Mouse (Mus musculus): ENCODE measurements around the gene Hmcn2. TPM values are rescaled to one million over a fixed set of nuclear protein-coding genes. Genes with fewer than 3 reads are reported as not detected.

Hmcn2 gene
- total and polyA plus RNA-seq, 2 experiments from 2014 or later = 0.54 to 0.68 TPM

DNA sequence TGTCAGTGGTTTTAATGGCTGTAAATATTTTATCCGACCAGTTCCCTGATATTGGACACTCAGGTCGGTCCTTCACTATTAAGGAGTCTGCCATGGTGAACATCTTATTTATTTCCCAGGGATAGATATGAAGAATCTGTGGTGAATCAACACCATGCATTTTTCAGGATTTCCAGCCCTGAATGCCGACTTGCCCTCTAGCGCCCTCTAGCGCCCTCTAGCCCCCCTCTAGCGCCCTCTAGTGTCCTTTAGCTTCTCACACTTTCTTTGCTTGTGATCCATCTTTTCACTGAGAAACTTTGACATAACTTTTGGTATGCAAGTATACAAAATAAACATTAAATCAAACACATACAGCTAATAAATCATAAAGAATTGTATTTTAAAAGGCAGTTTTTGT lies 22.8 kb upstream of the Hmcn2 start:
- H3K27ac ChIP-seq = no peak overlapping the region
- peaks cover 41% of the 10 kb centered on the region for H3K36me3 ChIP-seq (ENCODE audit: insufficient read depth, low read length)
- no peak overlapping the region for H3K9ac ChIP-seq (replicated peaks; ENCODE audit: low read length)
- H3K4me2 ChIP-seq (ENCODE audit: low read depth, low read length) = no peak overlapping the region
- 8% methylated on average over 6 of the region's 6 CpGs for WGBS
- no peaks in the 10 kb centered on the region for H3K4me1 ChIP-seq (ENCODE audit: insufficient read depth, low read length)
- no peaks in the 10 kb centered on the region for H3K9me3 ChIP-seq (ENCODE audit: low read length)
- ATAC-seq (no peak), DNase-seq (ENCODE audit: low spot score) (peak; percentile 73)
- no peaks in the 10 kb centered on the region for H3K27me3 ChIP-seq (ENCODE audit: insufficient read depth, low read length)
- TF ChIP-seq CTCF (IDR thresholded peaks at IDR 0.05; ENCODE audit: low read depth) = peak; percentile 99
- no peak overlapping the region for H3K4me3 ChIP-seq (ENCODE audit: low read length)

DNA sequence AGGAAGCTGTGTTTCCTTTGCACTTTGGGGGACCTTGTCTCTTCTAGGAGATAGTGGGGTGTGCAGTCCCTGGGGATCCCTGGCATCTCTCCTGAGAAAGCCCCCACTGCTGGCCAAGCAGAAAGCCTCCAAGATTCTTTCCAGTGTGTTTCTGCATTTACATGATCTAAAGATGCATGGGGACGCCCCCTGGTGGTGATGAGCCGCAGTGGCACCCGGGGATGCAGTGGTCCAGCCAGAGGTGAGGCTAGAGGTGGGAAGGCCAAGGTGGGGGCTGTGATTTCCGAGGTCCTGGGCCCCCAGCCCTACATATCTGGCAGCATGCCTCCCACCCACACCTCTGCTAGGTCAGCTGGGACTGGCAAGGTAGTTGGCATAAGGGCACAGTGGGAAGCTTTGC lies 19.2 kb upstream of the Hmcn2 start:
- no peak overlapping the region for H3K4me2 ChIP-seq (ENCODE audit: low read depth, low read length)
- peak; percentile 95 for TF ChIP-seq CTCF (IDR thresholded peaks at IDR 0.05; ENCODE audit: low read depth)
- peaks cover 15% of the 10 kb centered on the region for H3K36me3 ChIP-seq (ENCODE audit: insufficient read depth, low read length)
- H3K27ac ChIP-seq = no peak overlapping the region
- no peak for ATAC-seq
- no peaks in the 10 kb centered on the region for H3K27me3 ChIP-seq (ENCODE audit: insufficient read depth, low read length)
- DNase-seq (ENCODE audit: low spot score) = peak; percentile 76
- H3K9ac ChIP-seq (replicated peaks; ENCODE audit: low read length) = no peak overlapping the region
- no peaks in the 10 kb centered on the region for H3K4me1 ChIP-seq (ENCODE audit: insufficient read depth, low read length)
- H3K9me3 ChIP-seq (ENCODE audit: low read length) = no peaks in the 10 kb centered on the region
- 0% methylated on average over 4 of the region's 4 CpGs for WGBS
- no peak overlapping the region for H3K4me3 ChIP-seq (ENCODE audit: low read length)

DNA sequence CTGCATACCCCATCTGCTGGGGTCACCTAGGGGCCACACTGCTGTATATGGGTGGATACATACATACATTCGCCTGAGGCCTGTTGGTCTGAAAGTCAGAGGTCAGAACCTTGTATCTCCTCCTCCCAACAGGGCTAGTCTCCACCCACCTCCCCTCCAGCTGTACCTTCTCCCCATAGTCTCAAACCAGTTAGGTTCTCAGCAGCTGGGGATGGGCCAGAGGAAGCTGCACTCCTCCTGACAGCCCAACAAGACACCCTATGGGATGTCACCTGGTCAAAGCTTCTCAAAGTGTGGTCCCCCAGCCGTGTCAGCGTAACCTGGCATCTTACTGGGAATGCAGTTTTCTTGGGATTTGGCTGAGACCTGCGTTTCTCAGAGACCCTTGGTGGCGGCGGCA lies 17.8 kb upstream of the Hmcn2 start:
- Histone ChIP-seq H3K36me3 (ENCODE audit: insufficient read depth, low read length) (peaks cover 13% of the 10 kb centered on the region), H3K4me2 (ENCODE audit: low read depth, low read length) (no peak overlapping the region), H3K9me3 (ENCODE audit: low read length) (no peaks in the 10 kb centered on the region), H3K4me1 (ENCODE audit: insufficient read depth, low read length) (no peaks in the 10 kb centered on the region), H3K9ac (replicated peaks; ENCODE audit: low read length) (no peak overlapping the region), H3K27me3 (ENCODE audit: insufficient read depth, low read length) (no peaks in the 10 kb centered on the region), H3K27ac (no peak overlapping the region), H3K4me3 (ENCODE audit: low read length) (no peak overlapping the region)
- no peak for TF ChIP-seq CTCF (IDR thresholded peaks at IDR 0.05; ENCODE audit: low read depth)
- DNase-seq (ENCODE audit: low spot score) (no peak), ATAC-seq (no peak)
- 81% methylated on average over 6 of the region's 6 CpGs for WGBS

DNA sequence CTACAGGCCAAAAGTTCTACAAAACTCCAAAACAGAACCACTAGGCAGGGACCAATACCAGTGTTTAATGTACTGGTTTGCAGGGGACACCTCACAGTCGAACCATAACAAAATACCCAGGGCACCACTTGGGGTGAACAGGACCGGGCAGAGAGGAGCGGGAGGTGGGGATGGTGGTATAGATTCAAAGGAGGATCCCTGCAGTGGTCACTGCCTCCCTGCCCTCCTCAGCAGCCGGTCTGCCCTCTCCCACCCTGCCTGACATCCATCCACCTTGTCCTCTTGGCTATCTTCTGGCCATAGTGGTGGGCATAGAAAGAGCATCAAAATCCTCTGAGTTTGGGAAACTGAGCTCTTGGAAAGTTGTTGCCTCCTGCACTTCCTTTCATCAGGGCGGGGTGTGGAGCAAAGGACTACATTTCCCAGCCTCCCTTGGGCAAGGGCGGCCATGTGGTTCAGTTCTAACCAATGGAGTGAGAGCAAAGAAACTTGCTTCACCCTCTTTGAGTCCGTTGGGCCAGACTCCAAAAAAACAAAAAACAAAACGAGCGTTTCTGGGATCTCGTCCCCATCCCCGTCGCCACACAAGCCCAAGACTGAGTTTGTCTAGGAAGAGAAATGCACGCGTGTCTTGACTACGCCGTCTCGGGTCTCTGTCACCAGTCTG lies 16.5 kb upstream of the Hmcn2 start:
- H3K4me3 ChIP-seq (ENCODE audit: low read length) = peak overlapping the region; percentile 39
- ATAC-seq (peak; percentile 86), DNase-seq (ENCODE audit: low spot score) (peak; percentile 82)
- WGBS = 1% methylated on average over 17 of the region's 17 CpGs
- peaks cover 8% of the 10 kb centered on the region for H3K36me3 ChIP-seq (ENCODE audit: insufficient read depth, low read length)
- no peaks in the 10 kb centered on the region for H3K4me1 ChIP-seq (ENCODE audit: insufficient read depth, low read length)
- TF ChIP-seq CTCF (IDR thresholded peaks at IDR 0.05; ENCODE audit: low read depth) = no peak
- H3K9ac ChIP-seq (replicated peaks; ENCODE audit: low read length) = no peak overlapping the region
- no peaks in the 10 kb centered on the region for H3K9me3 ChIP-seq (ENCODE audit: low read length)
- H3K27me3 ChIP-seq (ENCODE audit: insufficient read depth, low read length) = no peaks in the 10 kb centered on the region
- H3K4me2 ChIP-seq (ENCODE audit: low read depth, low read length) = peak overlapping the region; percentile 57
- no peak overlapping the region for H3K27ac ChIP-seq

DNA sequence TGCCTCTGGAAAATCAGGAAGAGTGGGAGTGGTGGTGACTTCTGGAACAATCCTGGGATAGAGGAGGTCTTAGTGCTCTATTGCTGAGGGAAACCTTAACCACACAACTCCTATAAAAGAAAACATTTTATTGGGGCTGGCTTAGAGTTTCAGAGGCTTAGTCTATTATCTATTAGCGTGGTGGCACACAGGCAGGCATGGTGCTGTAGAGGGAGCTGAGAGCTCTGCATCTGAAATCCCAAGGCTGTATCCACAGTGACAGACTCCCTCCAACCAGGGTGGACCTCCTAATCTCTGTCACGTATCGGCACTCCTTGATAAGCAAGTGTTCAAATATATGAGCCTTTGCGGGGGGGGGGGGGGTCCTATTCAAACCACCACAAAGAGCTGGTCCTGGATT lies 15.4 kb upstream of the Hmcn2 start:
- TF ChIP-seq CTCF (IDR thresholded peaks at IDR 0.05; ENCODE audit: low read depth) = no peak
- no peaks in the 10 kb centered on the region for H3K4me1 ChIP-seq (ENCODE audit: insufficient read depth, low read length)
- H3K27ac ChIP-seq = no peak overlapping the region
- H3K9me3 ChIP-seq (ENCODE audit: low read length) = no peaks in the 10 kb centered on the region
- no peaks in the 10 kb centered on the region for H3K27me3 ChIP-seq (ENCODE audit: insufficient read depth, low read length)
- DNase-seq (ENCODE audit: low spot score) (no peak), ATAC-seq (no peak)
- 43% methylated on average over 4 of the region's 4 CpGs for WGBS
- H3K9ac ChIP-seq (replicated peaks; ENCODE audit: low read length) = no peak overlapping the region
- peaks cover 3% of the 10 kb centered on the region; the same call in 1 of the 2 replicates for H3K36me3 ChIP-seq (ENCODE audit: insufficient read depth, low read length)
- 0 out of 2 replicates have a peak overlapping the region, but pooled peaks have one; percentile 7 for H3K4me2 ChIP-seq (ENCODE audit: low read depth, low read length)
- no peak overlapping the region for H3K4me3 ChIP-seq (ENCODE audit: low read length)

DNA sequence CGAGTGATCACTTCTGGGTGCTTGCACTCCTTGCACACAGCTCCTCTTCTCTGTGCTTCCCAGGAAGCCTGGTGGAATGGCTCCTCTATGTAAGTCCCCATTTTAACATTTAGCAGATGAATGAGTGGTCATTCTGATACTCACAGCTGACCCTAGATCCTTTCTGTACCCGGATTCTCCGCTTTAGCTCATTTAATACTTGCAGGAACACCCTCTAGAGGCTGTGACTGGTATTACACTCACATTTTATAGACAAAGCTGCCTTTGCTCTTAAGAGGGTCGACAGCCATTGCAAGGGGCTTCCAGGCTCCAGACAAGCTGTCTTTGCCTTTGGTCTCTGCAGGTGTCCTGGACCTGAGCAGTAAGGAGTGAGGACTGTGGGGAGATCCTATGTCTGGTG lies 14.9 kb upstream of the Hmcn2 start:
- no peak overlapping the region for H3K9ac ChIP-seq (replicated peaks; ENCODE audit: low read length)
- TF ChIP-seq CTCF (IDR thresholded peaks at IDR 0.05; ENCODE audit: low read depth) = peak; percentile 87
- peak; percentile 89 for DNase-seq (ENCODE audit: low spot score)

DNA sequence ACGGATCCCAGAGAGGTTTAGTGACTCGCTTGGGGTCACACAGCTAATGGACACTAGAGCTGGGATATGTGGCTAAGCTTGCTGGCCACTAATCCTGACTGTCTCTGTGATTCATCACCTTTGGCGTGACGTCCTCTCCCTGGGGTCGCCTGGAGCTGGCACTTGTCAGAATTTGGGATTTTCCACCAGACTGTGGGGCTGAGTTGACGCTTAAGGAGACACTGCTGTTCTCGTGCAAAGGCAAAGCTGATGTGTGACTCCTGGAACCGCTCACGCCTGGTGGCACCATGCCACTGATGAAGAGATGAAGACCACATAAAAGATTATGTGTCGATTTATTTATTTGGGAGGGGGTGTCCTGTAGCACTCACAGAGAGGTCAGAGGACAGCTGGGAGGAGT lies 14.2 kb upstream of the Hmcn2 start:
- no peak for ATAC-seq
- Histone ChIP-seq H3K9me3 (ENCODE audit: low read length) (no peaks in the 10 kb centered on the region), H3K36me3 (ENCODE audit: insufficient read depth, low read length) (no peaks in the 10 kb centered on the region)

More for the DNA sequence above, 14.9 kb upstream of the Hmcn2 start:
- H3K4me3 ChIP-seq (ENCODE audit: low read length) = no peak overlapping the region
- no peaks in the 10 kb centered on the region for H3K9me3 ChIP-seq (ENCODE audit: low read length)
- WGBS = 20% methylated on average over 4 of the region's 4 CpGs
- no peak overlapping the region for H3K27ac ChIP-seq
- H3K27me3 ChIP-seq (ENCODE audit: insufficient read depth, low read length) = no peaks in the 10 kb centered on the region
- H3K4me2 ChIP-seq (ENCODE audit: low read depth, low read length) = 0 out of 2 replicates have a peak overlapping the region, but pooled peaks have one; percentile 7
- 0 out of 2 replicates have a peak, but pooled peaks have one; percentile 8 for ATAC-seq
- H3K4me1 ChIP-seq (ENCODE audit: insufficient read depth, low read length) = no peaks in the 10 kb centered on the region
- H3K36me3 ChIP-seq (ENCODE audit: insufficient read depth, low read length) = no peaks in the 10 kb centered on the region; the same call in 1 of the 2 replicates

More for the DNA sequence above, 14.2 kb upstream of the Hmcn2 start:
- H3K27ac ChIP-seq = no peak overlapping the region
- H3K4me3 ChIP-seq (ENCODE audit: low read length) = no peak overlapping the region
- no peaks in the 10 kb centered on the region for H3K4me1 ChIP-seq (ENCODE audit: insufficient read depth, low read length)
- H3K9ac ChIP-seq (replicated peaks; ENCODE audit: low read length) = no peak overlapping the region
- no peak for TF ChIP-seq CTCF (IDR thresholded peaks at IDR 0.05; ENCODE audit: low read depth)
- 73% methylated on average over 10 of the region's 10 CpGs for WGBS
- no peaks in the 10 kb centered on the region for H3K27me3 ChIP-seq (ENCODE audit: insufficient read depth, low read length)
- DNase-seq (ENCODE audit: low spot score) = no peak
- no peak overlapping the region for H3K4me2 ChIP-seq (ENCODE audit: low read depth, low read length)

Data from hindbrain, postnatal 0 days (tissue).